Mouse (Mus musculus): ENCODE measurements around the gene Pla2g12b.

The Pla2g12b gene

DNA sequence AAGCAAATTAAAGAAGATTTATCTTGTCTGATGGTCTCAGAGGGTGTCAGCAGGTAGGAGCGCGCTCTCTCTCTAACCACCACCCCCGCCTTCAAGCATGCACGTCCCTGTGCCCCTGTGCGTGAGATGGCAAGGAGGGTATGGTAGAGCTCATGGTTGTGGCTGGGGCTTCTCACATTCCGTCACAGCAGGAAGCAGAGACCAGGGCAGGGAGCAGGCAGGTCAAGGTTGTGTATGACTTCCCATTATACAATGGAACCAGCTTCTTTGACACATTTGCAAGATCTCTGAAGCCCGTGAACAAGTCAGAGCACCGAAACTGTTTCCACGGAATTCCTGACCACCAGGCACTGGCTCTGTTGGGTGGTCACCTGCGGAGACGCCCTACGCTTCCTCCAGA, 6.8 kb downstream of the Pla2g12b start:
- DNase-seq (ENCODE audit: low read depth in 1 of 2, low spot score in 2 of 2): no peak

DNA sequence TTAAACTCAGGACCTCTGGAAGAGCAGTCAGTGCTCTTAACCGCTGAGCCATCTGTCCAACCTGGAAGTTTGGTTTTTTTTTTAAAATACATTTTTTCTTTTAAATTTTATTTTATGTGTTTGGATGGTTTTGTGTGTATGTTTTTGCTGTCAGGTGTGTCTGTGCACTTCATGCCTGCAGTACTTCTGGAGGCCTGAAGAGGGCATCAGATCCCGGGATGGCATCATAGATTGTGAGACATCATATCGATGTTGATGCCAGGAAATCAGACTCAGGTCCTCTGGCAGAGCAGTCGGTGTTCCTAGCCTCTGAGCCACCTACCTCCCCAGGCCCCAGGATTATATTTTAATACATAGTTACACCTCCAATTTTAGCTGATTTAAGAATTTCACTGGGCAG, 10.3 kb downstream of the Pla2g12b start:
- no peak for DNase-seq (ENCODE audit: low read depth in 1 of 2, low spot score in 2 of 2)

DNA sequence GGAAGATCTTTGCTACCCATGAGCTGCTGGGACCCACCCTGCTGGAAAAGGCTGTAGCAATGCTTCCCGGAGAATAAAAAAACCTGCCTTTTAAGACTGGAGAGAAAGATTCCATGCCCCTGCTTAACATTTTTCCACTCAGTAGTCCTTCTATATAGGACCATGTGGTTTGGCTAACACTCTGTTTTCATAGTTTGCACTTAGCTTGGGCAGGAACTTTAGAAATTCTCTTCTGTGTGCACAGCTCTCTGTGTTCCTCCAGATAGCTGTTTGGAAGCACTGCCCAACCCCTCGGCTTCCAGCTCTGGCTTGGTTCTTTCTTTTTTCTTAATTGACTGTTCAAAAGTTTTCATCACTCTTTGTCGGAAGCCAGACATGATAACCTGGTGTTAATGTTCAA, 13.2 kb downstream of the Pla2g12b start:
- DNase-seq (ENCODE audit: low read depth in 1 of 2, low spot score in 2 of 2): no peak

DNA sequence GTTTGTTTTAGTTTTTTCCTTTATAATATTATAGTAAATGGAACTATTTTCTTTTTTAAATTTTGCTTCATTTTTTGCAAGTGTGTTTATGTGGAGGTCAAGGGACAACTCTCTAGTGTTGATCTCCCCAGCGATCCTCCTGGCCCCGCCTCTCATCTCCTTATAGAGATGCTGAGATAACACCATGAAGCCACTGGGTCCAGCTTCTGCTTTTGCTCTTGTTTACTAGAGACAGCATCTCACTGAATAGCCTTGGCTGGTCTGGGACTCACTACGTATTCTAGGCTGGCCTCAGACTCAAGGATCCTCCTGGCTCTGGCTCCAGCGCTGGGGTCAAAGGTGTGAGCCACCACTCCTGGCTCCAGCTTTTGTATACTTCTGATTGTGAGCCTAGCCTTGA, 16.1 kb downstream of the Pla2g12b start:
- DNase-seq (ENCODE audit: low read depth in 1 of 2, low spot score in 2 of 2): no peak

DNA sequence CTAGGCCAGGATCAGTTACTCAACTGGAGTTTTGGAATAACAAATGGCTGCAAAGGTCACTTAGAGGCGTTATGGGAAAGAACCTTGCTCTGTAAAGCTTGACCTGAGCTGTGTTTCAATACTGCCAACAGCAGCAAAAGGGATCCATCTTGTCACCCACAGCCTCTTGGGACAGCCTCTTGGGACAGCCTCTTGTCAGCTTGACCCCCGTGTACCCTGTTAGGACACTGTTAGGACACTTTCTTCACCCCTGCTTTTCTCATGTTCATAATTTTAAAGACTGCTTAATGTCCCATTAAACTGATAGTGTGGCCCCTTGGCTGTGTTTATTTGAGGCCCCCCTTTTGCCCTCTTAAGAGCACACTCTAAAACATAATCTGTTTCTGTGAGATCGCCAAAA, 21.0 kb downstream of the Pla2g12b start:
- DNase-seq (ENCODE audit: low read depth in 1 of 2, low spot score in 2 of 2): no peak

DNA sequence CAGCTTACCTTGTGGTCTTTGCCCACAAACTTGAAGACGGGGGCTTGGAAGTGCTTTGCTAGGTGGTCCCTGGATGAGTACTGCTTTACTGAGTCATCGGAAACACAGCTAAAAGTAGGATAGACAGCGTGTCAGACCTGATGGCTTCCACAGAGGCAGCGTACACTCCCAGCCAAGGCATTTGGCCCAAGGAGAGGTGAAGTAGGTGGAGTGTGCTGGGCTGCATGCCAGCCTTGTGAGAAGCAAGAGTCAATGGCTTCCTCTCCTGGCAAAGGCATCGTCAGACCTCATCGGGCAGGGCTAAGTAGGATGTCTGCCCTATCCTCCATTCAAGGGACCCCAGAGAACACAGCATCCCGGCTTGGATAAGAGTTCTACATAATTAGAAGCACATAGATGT, 21.9 kb downstream of the Pla2g12b start:
- no peak for DNase-seq (ENCODE audit: low read depth in 1 of 2, low spot score in 2 of 2)

DNA sequence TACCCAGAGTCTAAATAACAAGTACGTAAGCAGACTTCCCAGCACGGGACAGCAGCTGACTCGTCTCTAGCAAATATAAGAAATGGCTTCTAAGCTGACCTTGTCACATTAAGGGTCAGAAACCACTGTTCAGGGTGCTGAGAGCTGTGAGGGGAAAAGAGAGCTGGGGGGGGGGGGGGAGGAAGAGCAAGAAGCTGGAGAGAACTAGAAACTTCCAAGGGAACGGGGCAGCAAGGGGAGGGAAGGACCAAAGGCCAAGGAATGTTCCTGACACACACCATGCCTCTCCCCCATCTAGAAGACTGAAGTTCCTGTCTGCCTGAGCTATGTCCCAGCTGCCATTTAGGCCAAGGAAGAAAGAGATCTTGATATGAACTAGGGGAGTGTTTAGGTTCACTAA, 22.9 kb downstream of the Pla2g12b start:
- DNase-seq (ENCODE audit: low read depth in 1 of 2, low spot score in 2 of 2): no peak

DNA sequence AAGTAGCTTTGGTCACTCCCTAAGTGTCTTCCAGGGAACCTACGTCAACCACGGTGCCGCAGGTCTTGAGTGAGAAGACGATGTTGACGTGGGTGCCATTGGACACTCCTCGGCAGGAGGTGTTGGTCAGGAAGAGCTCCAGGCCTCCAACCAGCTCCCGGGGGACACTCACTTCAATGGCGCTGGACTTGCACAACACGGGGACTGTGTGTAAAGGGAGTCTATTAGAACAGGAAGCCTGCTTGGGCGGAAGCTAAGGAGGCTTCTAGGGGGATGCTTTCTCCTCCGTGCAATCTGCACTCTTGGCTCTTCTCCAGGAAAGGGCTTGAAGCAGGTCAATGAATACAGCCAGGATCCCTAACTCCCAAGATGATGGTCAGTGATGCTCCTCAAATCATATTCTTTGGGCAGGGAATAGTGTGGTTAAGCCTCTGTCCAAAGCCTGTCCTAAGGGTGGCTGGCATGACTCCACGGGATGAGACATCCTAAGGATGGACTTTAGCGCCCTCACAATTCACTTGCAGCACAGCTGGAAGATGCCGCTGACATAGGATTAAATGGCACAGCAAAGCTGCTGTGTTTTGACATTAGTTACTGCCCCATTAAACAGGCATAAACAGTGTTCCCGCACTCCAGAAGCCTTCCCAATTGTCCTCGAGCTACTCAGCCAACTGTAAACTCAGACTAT, 26.1 kb downstream of the Pla2g12b start:
- DNase-seq (ENCODE audit: low read depth in 1 of 2, low spot score in 2 of 2): no peak

DNA sequence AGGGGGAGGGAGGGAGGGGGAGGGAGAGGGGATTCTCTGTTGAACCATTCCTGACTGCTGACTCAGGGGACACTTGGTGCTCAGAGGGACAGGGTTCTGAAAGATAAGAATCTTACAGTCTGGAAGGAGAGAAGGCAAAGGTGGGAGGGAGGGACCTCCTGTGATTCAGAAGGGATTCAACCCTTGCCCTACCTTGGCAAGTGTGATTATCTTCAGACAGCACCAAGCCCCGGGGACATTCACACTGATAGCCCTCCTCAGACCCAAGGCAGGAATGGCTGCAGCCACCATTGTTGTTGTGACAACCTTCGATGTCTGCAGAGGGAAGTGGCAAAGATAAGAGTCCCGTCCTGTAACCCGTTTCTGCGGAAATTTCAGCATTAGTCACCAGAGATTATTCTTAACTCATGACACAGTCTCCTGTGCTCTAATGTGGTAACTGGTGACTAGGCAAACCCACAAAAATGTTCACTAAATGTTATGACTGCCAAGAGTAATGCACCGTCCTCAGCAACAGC, 27.3 kb downstream of the Pla2g12b start:
- DNase-seq (ENCODE audit: low read depth in 1 of 2, low spot score in 2 of 2): no peak

DNA sequence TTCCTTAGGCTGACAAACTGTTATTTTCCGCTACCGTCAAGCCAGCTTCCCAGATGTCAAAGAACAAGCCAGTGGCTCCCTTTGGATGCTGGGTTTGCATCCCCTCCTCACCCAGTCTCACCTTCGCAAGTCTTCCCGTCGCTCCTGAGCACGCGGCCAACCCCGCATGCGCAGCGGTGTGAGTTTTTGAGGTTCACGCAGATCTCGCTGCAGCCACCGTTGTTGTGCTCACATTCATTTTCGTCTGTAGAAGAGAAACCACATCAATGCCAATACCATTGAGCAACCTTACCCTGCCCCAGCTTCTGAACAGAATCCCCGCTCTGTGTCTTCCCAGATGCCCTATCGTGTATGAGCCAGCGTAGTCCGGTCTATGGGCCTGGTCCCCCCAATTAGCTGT, 32.3 kb downstream of the Pla2g12b start:
- no peak for DNase-seq (ENCODE audit: low read depth in 1 of 2, low spot score in 2 of 2)

DNA sequence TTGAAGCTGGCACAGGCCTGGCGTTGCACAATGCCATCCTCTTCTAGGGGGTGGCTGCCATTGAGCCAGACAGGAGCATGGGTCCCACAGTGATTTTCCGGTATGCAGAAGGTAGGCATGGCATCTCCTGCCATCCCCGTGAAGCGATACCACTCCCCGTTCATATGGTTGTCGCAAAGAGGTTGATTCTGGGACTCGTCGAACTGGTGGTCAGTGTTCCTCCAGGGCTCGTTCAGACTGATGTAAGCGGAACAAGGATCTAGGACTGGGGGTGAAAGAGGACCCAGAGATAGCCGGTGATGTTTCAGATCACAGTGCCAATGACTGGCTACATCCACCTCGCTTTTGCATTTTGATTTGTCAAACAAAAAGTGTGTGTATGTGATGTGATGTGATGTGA, 35.2 kb downstream of the Pla2g12b start:
- no peak for DNase-seq (ENCODE audit: low read depth in 1 of 2, low spot score in 2 of 2)

DNA sequence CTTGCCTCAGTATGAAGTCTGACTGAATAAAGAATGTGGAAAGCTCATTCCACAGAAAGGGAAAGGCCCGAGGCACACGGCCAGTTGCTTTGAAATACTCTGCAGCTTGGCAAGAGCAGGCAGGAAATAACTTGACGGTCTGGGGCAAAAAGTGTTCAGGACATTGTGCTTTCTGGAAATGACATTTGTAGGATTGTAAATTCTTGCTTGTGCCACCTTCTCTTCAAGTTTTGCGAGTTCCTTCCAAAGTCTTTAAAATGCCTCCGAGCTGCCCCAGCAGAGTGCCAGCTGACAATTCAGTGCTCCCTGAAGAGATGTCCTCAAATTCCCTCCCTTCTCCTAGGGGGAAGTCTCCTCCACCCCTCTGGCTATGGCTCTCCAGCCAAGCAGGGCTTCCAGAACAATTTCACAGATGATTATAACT, 36.1 kb downstream of the Pla2g12b start:
- DNase-seq (ENCODE audit: low read depth in 1 of 2, low spot score in 2 of 2): no peak

DNA sequence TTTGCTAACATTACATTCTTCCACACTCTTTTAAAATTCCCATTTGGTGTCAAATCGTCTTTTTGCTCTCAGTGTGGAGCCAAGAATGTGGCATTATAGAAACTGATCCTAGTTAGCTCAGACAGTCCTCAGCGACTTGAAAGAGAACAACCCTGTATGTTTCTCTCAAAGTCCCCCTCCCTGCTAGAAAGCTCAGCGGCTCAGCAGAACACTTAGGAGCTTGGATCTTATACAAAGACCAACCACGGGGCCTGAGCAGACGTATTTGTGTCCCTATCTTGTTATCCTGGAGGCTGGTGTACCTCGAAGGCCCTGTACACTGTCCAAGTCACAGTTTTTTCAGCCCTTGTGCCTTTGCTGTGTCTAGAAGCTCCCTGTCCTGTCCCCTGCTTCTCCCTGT, 36.7 kb downstream of the Pla2g12b start:
- no peak for DNase-seq (ENCODE audit: low read depth in 1 of 2, low spot score in 2 of 2)

DNA sequence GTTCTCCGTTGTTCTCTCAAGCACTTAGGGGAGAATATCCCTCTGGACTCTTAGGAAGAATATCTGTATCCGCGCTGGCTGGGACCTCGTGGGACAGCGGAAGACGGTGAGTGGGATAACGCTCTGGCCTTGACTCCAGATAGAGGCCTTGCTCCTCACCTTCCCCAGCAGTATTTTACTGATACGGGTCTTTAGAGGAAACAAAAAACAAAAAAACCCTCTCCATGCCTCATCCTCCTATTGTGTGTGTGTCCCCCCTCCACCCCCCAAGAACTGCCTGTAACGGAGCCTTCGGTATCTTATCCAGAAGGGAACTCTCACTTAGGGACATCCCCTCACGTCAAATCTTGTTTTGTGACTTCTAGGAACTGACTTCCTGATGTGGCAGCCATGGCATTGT, 38.3 kb downstream of the Pla2g12b start, which contains the start of gene Oit3:
TSS of gene Oit3 (minus strand) at position 44 of the 400 bp plus-strand sequence.
- no peak for DNase-seq (ENCODE audit: low read depth in 1 of 2, low spot score in 2 of 2)

DNA sequence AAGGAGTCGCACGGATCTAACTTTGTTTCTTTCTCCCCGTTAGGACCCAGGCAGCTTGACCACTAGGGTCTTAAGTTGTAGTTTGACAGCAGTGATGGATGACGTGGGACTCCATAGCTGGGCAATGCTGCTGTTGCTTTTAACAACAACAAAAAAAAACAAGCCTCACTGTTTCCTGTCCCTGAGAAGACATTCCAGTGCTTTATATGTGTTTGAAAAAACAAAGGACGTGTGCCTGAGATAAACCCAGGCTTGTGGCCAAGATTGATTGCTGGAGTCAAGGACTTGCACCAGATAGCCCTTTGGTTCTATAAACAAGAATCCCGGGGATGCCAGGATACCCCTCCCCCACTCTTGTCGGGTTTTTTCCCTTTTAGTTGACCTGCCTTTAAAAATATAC, 39.8 kb downstream of the Pla2g12b start:
- no peak for DNase-seq (ENCODE audit: low read depth in 1 of 2, low spot score in 2 of 2)

DNA sequence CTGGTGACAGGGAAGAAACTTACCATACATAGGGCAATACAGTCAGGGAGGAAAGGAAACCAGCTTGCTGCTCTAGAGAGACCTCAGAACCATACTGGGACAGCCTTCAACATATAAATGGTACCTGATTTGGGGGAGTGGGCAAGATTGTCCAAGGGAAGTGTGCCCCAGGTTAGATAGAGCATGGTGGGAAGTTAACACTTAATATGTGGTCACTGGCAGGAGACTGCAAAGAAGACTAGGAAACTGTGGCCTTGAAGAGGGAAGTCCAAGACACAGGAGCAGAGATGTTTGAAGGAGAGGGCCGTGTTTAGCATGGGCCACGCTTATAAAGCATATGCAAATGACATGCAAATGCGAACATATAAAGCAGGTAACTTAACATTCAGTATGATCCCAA, 40.6 kb downstream of the Pla2g12b start:
- DNase-seq (ENCODE audit: low read depth in 1 of 2, low spot score in 2 of 2): no peak

DNA sequence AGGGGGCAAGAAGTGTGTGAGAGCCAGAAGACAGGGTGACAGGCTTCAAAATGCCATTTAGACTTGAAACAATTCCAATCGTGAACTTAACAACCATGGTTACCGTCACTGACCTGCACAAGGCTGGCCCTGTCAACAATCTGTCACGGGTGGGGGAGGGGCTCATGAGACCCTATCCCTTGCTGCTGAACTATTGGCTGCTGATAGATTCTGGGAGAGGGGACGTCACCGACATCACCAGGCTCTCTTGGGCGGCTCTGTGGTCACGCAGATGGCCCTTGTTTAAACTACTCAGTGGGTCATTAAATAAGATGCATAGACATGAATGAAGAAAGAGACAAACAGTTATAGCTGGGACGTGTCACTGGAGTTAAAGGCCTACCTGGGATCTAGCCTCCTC, 41.2 kb downstream of the Pla2g12b start:
- no peak for DNase-seq (ENCODE audit: low read depth in 1 of 2, low spot score in 2 of 2)

DNA sequence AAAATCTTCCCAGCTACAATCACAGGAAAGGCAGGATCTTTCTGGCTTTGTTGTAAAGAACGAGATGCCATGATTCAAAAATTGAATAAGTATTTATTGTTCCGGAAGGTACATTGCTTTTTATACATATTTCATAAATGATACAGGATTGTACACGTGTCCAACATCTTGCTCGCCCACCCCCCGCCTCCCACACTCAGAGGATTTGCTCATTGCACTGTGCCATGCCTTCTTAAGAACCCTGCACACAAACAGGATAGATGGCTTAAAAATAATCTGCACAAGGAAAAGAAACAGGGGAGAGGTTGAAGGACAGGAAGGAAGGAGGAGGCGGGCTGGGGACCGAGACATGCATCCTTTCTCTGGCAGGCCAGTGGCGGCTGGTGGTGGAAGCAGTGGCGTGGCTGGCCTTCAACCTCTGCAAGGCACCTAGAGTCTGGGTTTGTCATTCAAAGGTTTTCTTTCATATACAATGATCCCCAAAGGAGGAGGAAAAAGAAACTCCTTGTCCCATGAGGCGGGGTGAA, 43.5 kb downstream of the Pla2g12b start:
- no peak for DNase-seq (ENCODE audit: low read depth in 1 of 2, low spot score in 2 of 2)

DNA sequence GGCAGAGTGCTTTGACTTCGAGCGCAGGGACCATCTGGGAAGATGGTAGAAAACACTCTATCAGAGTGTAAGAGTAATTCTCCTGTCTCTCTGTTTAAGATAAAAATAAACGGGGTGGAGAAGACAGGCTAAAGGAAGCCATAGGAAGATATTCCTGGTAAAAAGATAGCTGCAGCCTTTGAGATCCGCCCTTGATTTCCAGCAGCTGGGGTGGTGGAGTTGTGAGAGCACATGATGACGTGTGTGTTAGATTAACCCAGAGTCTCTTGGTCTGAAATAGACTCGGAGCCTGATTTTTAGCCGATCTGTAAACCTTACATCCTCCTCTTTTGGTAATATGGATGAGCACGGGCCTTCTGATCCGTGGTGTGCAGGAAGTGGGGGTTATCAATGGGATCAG, 44.1 kb downstream of the Pla2g12b start:
- no peak for DNase-seq (ENCODE audit: low read depth in 1 of 2, low spot score in 2 of 2)

DNA sequence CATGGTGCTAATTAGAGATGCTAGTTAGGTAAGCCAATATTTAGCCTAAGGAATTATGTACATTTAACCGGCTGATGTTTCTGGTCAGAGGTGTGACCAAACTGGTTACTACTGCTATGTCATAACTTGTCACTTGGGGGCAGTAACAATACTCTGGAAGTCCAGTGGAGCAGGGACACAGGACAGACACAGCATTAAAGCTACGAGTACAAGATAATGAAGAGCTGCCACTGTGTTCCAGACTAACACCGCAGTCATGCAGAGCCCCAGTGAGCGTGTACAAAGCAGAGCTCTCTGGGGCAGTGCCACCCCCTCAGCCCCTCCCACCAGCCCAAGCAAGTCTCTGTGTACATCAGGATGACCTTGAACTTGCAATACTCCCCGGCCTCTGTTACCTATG, 48.4 kb downstream of the Pla2g12b start:
- DNase-seq (ENCODE audit: low read depth in 1 of 2, low spot score in 2 of 2): no peak

DNA sequence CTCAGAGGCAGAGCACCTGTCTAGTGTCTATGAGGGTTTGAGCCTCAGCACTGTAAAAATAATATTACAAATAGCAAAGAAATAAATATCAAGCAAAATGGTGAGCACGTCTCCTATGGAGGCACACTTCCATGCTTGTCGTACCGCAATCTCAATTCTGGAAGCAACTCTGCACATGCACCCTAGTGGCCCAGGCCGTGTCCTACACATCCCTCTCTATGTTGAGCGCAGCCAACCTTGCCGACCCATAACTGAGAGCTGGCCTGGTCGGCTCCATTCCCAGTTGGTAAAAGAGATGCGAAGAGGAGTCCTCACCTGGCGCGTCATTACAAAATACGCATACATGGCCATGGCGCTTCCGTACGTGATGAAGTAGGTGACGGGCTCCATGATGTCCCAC, 51.2 kb downstream of the Pla2g12b start:
- no peak for DNase-seq (ENCODE audit: low read depth in 1 of 2, low spot score in 2 of 2)

DNA sequence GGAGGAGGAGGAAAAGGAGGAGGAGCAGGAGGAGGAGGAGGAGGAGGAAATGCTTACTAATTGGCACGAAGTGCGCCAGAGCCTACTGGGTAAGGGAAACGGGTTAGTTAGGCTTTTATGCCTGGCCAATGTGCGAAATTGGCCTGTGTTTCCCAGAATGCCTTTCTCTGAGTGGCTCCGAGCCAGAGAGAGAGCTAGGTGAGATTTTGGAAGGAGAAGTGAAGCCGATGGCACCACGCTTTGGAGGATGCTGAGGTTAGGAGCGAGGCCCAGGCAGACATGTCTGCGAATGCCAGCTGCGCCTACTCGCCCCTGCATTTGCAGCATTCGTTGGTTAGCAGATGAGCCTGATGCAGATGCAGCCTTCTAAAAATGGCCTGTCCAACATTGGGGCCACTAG, 56.3 kb downstream of the Pla2g12b start:
- no peak for DNase-seq (ENCODE audit: low read depth in 1 of 2, low spot score in 2 of 2)

DNA sequence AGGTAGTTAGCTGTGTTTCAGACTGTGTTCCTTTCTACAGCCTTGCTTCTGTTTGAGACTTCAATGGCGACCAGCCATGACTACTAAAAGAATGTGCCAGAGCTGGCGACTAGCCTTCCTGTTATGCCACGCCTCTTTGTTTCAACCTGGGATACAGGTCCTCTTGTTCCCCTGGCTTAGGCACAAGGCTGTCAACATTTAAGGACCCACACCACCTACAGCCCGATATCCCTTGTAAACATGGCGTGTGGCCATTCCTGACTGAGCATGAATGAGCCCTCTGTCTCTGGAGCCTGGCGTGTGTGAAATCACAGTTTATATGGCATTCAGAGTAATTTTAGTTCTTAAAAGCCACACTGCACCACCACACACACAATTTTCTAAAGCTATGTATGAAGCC, 58.8 kb downstream of the Pla2g12b start:
- DNase-seq (ENCODE audit: low read depth in 1 of 2, low spot score in 2 of 2): no peak

All from monocyte, adult 2 months (primary cell).